Mouse (Mus musculus) midbrain, embryonic 10.5 days (tissue): Measurements from ENCODE around the gene 1700029P11Rik. TPM values are rescaled to one million over a fixed set of nuclear protein-coding genes. Genes with fewer than 3 reads are reported as not detected.

Source experiments
- DNase-seq: peaks from one replicate; pipeline ENCODE4 v3.0.0-alpha.2; 2017; ENCODE audit warnings: low spot score
- H3K27ac ChIP-seq: fragments of 300-500 bp; sonication (generic); replicated peaks from 2 replicates; pipeline ENCODE4 v1.5.1; 2016; ENCODE audit warnings: mild to moderate bottlenecking
- H3K27me3 ChIP-seq: fragments of 300-500 bp; sonication (generic); 2 replicates; pipeline ENCODE4 v1.6.1; 2016; ENCODE audit warnings: low read depth, mild to moderate bottlenecking; ENCODE audit not compliant: poor library complexity, severe bottlenecking
- H3K36me3 ChIP-seq: fragments of 300-500 bp; sonication (generic); 2 replicates; pipeline ENCODE4 v1.6.1; 2016; ENCODE audit warnings: mild to moderate bottlenecking, moderate library complexity
- H3K4me1 ChIP-seq: fragments of 300-500 bp; sonication (generic); 2 replicates; pipeline ENCODE4 v1.6.1; 2016
- H3K4me3 ChIP-seq: fragments of 300-500 bp; sonication (generic); 2 replicates; pipeline ENCODE4 v1.5.1; 2016; ENCODE audit warnings: mild to moderate bottlenecking, moderate library complexity
- H3K9me3 ChIP-seq: fragments of 300-500 bp; sonication (generic); replicated peaks from 2 replicates; pipeline ENCODE4 v1.6.1; 2016; ENCODE audit warnings: mild to moderate bottlenecking
- WGBS: fragments of 180-500 bp; shearing (Covaris S2); methylation state at CpG from one replicate; pipeline ENCODE4 v1.1.7; 2016; 5-methylcytosine and 5-hydroxymethylcytosine counted together
- polyA plus RNA-seq: library from polyadenylated mRNA; unstranded; fragments of >200 nt; fragmentation: Nextera tagmentation; extraction: Ambion mirVana; gene quantifications from 2 replicates; pipeline ENCODE4 v1.2.1, GENCODE M21; 2016

The 1700029P11Rik gene
- not detected in 2 replicates for polyA plus RNA-seq

DNA sequence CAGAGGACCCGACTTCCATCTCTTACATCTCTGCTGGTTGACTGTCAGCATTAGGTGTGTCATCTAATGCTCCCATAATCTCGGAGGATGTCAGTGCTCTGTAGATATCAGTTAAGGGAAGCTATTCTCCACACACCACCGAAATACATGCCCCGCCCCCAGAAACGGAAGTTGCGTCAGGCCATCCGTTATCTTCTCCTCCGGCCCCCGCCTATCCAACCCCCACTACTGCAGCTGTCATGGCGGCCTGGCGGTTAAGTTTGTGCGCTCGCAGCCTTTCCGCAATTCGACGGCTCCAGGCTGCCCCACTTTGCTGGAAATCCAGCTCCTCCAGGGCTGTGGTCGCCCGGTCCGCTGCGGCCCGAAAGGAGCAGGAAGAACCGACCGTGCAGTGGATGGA lies at the start of gene 1700029P11Rik:
Gene 1700029P11Rik, plus strand, starts transcription at position 220 of the 400 bp plus-strand sequence.
- H3K9me3 ChIP-seq = 0 out of 2 replicates have a peak, but pooled peaks cover 1% of the 10 kb centered on the region
- no peak within 1 kb of the TSS for H3K27ac ChIP-seq
- no peak for DNase-seq
- H3K27me3 ChIP-seq = no peaks in the 10 kb centered on the region
- peaks cover 8% of the 10 kb centered on the region for H3K4me1 ChIP-seq
- 96% methylated on average over 23 of the region's 23 CpGs for WGBS
- no peaks in the 10 kb centered on the region for H3K36me3 ChIP-seq
- no peak within 1 kb of the TSS for H3K4me3 ChIP-seq

DNA sequence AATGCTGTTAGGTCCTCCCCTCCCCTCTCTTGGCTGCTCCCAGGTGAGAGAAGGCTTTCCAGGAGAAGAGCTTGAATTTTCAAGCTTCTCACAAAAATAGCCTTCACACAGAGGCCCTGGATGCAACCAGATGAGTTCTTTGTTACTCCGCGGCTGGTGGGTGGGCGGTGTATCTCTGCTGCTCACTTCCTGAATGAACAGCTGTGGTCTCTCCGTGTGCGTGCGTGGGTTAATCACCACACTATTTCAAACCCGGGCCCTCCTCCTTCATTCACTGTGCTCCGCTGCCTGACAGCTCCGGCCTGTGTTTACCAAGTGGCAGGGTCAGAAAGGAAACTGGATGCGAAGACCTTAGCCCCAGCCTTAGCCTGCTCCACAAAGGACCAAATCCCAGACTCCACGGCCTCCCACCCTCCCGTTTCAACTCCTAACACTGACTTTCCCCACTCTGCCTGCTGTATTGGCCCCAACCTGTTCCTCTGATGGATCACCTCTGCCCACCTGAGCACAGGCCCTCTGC lies 47.3 kb upstream of the 1700029P11Rik start:
- Histone ChIP-seq H3K4me1 (peaks cover 31% of the 10 kb centered on the region), H3K27me3 (peaks cover 13% of the 10 kb centered on the region), H3K4me3 (no peak overlapping the region), H3K9me3 (no peaks in the 10 kb centered on the region), H3K36me3 (no peaks in the 10 kb centered on the region), H3K27ac (peak overlapping the region; percentile 47)
- DNase-seq = no peak
- WGBS = 54% methylated on average over 12 of the region's 12 CpGs

DNA sequence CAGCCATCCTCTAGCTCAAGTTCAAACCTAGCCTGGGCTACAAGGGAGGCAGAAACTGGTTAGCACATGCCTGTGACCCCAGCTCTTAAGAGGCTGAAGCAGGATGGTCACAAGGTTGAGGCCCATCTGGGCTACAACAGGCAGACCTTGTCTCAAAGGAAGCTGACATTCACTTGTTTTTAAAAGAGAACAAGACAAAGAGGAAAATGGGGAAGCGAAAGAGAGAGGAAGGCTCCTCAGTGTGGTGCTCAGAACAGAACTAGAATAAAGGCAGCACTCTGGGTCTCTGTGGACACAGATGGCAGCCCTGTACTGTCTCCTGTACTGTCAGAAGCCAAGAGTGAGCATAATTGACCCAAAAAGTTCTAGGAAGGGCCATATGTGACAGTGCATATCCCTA lies 46.4 kb upstream of the 1700029P11Rik start:
- Histone ChIP-seq H3K27me3 (peaks cover 17% of the 10 kb centered on the region), H3K27ac (no peak overlapping the region), H3K36me3 (no peaks in the 10 kb centered on the region), H3K4me1 (peaks cover 38% of the 10 kb centered on the region), H3K4me3 (no peak overlapping the region), H3K9me3 (no peaks in the 10 kb centered on the region)
- WGBS = 92% methylated on average over 1 of the region's 1 CpGs
- DNase-seq = no peak

DNA sequence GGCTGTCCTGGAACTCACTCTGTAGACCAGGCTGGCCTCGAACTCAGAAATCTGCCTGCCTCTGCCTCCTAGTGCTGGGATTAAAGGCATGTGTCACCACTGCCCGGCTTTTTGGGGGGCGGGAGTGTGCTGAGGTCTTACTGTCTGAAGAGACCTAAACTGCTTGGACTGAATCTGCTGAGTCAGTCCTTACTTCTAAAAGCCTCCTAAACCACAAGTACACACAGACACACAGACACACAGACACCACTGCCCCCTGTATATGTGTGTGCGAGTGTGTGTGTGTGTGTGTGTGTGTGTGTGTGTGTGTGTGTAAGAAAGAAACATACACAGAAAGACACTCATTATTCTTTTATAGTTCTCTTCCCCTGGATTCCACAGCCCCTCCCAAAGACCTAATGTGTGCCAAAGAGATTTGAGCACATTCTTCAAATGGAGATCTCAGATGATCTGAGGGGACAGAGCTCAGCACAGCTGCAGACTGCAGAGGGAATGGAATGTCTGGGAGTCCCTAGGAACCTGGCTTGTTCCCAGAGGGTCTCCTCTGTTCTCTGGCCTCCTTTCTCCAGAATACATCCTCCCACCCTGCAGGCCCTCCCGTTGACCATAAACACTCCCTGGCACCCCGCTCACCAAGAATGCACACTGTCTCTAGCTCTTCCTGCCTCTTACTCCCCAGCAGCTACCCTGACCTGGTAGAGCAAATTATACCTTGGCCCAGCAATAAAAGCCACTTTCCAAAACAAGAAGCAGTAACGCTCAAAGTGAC lies 44.3 kb upstream of the 1700029P11Rik start:
- Histone ChIP-seq H3K27me3 (peaks cover 17% of the 10 kb centered on the region), H3K9me3 (no peaks in the 10 kb centered on the region), H3K36me3 (no peaks in the 10 kb centered on the region), H3K4me1 (peaks cover 38% of the 10 kb centered on the region), H3K27ac (peak overlapping the region; percentile 76), H3K4me3 (peak overlapping the region; percentile 59)
- no peak for DNase-seq
- 56% methylated on average over 7 of the region's 7 CpGs for WGBS

DNA sequence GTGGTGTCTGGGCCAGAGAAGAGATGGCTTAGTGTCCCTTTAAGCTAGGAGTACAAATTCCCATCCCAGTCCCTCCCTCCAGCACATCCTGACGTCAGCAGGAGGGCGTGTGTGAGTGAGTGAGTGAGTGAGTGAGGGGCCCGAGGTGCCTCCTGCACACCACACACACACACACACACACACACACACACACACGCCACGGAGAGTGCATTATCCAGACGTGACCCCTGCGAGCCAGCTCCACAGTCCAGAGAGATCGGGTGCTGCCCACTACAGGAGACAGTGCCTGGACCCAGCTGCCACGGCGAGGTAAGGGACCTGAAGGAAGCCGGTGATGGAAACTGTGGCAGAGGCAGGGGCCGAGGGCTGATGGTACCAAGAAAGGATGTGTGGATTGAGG lies 43.7 kb upstream of the 1700029P11Rik start, which contains the start of gene Csdc2:
Gene Csdc2, plus strand, starts transcription at position 81 of the 400 bp plus-strand sequence.
- Histone ChIP-seq H3K4me3 (peak within 1 kb of the TSS; percentile 59), H3K27me3 (peaks cover 17% of the 10 kb centered on the region), H3K27ac (peak within 1 kb of the TSS; percentile 76), H3K4me1 (peaks cover 38% of the 10 kb centered on the region), H3K36me3 (no peaks in the 10 kb centered on the region), H3K9me3 (no peaks in the 10 kb centered on the region)
- peak; percentile 58 for DNase-seq
- 1% methylated on average over 12 of the region's 12 CpGs for WGBS

DNA sequence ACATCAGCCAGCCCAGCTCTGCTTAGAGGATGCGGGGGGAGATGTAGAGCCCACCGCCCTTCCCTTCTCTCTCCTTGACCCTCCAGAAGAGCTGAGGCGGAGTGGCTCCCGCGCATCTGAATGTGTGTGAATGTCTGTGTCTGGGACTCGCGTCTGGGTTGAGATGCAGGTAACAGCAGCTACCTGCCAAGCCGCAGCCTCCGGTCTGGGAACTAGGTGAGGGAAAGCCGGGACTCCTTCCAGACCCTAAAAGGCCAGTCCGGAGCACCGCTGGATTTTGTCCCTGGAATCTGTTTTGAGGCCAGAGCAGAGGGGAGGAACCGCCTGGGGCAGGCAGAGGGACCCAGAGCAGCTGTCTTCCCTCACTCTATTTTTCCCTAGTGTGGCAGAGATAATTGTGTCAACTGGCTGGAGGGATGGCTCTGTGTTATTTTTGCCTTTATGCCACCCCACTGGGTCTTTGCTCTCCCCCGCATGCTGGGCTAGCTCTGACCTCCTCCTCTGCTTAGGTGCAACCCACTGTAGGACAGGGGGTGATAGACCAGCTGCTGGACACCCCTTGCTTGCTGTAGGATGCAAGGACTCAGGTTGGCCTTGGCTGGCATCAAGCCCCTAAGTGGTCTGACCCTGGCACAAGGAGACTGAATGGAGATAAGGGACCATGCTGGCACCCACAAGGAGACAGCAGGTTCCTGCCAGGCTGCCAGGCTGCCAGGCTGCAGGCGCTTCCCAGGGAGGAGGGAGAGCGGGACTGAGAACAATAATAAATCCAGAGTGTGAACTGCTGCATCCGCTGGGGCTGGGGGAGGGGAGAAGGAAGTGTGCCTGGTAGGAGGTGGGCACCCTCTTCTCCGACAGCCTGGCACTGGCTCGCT lies 43.0 kb upstream of the 1700029P11Rik start:
- H3K27ac ChIP-seq = peak overlapping the region; percentile 76
- H3K4me1 ChIP-seq = peaks cover 43% of the 10 kb centered on the region
- DNase-seq = no peak
- H3K27me3 ChIP-seq = peaks cover 17% of the 10 kb centered on the region
- no peaks in the 10 kb centered on the region for H3K9me3 ChIP-seq
- peak overlapping the region; percentile 59 for H3K4me3 ChIP-seq
- no peaks in the 10 kb centered on the region for H3K36me3 ChIP-seq
- 17% methylated on average over 19 of the region's 19 CpGs for WGBS

DNA sequence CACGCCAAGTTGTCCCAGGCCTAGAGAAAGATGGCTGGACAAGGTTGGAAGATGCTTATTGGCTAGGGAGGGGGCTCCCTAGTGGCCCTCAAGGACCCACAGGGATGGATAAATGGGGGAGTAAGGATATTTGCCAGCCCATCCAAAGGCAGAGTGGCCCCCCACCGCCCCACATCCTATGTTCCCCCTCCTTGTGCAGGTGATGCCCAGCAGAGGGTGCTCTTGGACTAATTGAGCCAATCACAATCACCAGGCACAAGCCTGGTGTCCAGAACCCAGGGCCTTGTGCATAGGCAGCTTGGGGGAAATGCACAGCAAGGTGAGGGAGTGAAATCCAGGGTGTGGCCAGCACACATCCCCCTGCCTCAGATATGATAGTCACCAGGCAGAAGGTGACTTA lies 42.1 kb upstream of the 1700029P11Rik start:
- H3K27ac ChIP-seq = peak overlapping the region; percentile 76; the same call in 1 of the 2 replicates

DNA sequence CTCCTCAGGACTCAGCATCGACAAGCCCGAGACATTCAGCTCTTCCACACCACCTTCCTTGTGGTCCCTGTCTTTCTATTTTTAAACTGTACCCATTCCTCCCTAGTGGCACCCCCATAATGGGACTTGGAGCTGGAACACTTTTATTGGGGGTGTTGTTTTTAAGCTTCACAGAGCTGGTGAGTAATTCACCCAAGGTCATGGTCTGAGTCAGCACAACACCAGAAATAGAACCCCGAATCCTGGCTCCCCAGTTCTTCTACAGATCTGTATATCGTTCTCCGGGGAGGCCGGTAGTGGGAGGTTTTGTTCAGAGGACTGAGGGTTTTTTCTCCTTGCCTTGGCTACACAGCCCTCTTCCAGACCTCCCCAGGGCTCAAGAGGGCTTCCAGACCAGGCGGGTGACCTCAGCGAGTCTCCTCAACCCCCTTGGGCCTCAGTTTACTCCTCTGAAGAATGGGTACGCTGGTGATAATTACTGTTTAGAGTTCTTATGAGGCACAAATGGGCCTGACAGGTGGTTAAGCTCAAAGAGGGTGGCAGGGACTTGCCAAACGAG lies 41.1 kb upstream of the 1700029P11Rik start:
- H3K36me3 ChIP-seq = no peaks in the 10 kb centered on the region
- peaks cover 17% of the 10 kb centered on the region for H3K27me3 ChIP-seq
- H3K4me3 ChIP-seq = no peak overlapping the region
- WGBS = 90% methylated on average over 10 of the region's 10 CpGs
- peak overlapping the region; percentile 76; the same call in 1 of the 2 replicates for H3K27ac ChIP-seq
- no peak for DNase-seq
- H3K9me3 ChIP-seq = no peaks in the 10 kb centered on the region
- H3K4me1 ChIP-seq = peaks cover 54% of the 10 kb centered on the region

More for the DNA sequence above, 42.1 kb upstream of the 1700029P11Rik start:
- Histone ChIP-seq H3K4me1 (peaks cover 46% of the 10 kb centered on the region), H3K36me3 (no peaks in the 10 kb centered on the region), H3K27me3 (peaks cover 17% of the 10 kb centered on the region), H3K4me3 (peak overlapping the region; percentile 59), H3K9me3 (no peaks in the 10 kb centered on the region)
- WGBS = 26% methylated on average over 2 of the region's 2 CpGs
- peak; percentile 55 for DNase-seq

DNA sequence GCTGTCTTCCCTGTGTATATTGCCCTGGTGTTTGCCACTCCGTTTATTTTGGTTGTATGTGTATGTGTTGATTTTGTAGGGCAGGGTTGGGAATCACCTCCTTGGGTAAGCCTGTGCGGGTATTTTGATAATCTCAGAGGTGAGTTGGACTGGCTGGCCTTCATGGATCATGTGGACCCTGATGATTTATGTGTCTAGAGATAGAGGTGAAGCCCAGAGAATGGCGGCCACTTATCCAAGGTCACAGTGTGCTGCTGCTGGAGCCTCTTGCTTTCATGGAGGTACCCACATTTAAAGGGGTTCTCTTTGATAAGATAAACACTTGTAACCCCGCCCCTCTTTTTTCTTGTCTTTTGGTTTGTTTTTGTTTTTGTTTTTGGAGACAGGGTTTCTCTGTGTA lies 40.6 kb upstream of the 1700029P11Rik start:
- 90% methylated on average over 4 of the region's 4 CpGs for WGBS
- H3K4me3 ChIP-seq = no peak overlapping the region
- peaks cover 17% of the 10 kb centered on the region for H3K27me3 ChIP-seq
- DNase-seq = no peak
- H3K36me3 ChIP-seq = no peaks in the 10 kb centered on the region
- peaks cover 54% of the 10 kb centered on the region for H3K4me1 ChIP-seq
- no peaks in the 10 kb centered on the region for H3K9me3 ChIP-seq
- H3K27ac ChIP-seq = no peak overlapping the region

DNA sequence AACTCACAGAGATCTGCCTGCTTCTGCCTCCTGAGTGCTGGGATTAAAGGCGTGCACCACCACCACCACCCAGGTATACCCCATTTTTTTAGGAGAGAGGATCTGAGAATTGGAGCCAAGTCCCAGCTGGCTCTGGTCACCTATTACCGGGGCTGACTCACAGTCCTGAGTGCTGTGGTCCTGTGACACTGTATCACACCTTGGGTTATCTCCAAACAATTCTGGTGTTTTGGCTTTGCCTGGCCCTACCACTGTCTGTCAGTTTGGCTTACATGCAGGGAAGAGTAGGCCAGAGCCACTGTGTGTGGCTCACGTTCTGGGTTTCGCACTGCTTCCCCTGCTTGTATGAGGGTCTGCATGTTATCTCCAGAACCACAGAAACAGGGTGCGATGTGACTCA lies 40.1 kb upstream of the 1700029P11Rik start:
- no peak for DNase-seq
- H3K36me3 ChIP-seq = no peaks in the 10 kb centered on the region
- H3K27ac ChIP-seq = no peak overlapping the region
- no peaks in the 10 kb centered on the region for H3K9me3 ChIP-seq
- H3K27me3 ChIP-seq = peaks cover 17% of the 10 kb centered on the region
- 91% methylated on average over 5 of the region's 5 CpGs for WGBS
- no peak overlapping the region for H3K4me3 ChIP-seq
- peaks cover 54% of the 10 kb centered on the region for H3K4me1 ChIP-seq

DNA sequence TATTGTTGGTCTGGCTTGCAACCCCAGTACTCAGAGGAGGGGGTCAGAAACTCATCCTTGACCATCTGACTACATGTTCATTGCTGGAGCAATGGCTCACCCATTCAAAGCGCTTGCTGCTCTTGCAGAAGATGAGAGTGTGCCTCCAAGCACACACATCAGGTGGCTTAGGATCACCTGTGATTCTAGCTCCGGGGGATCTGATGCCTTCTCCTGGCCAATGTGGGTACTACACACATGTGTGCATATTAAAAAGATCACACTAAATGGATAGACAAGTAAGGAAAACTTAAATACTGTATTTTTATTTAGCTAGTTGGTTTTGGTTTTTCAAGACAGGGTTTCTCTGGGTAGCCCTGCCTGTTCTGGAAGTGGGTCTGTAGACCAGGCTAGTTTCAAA lies 39.3 kb upstream of the 1700029P11Rik start:
- Histone ChIP-seq H3K27me3 (peaks cover 17% of the 10 kb centered on the region), H3K4me3 (no peak overlapping the region), H3K4me1 (peaks cover 54% of the 10 kb centered on the region), H3K9me3 (no peaks in the 10 kb centered on the region), H3K27ac (no peak overlapping the region), H3K36me3 (no peaks in the 10 kb centered on the region)
- no peak for DNase-seq
- WGBS = 90% methylated on average over 2 of the region's 2 CpGs

DNA sequence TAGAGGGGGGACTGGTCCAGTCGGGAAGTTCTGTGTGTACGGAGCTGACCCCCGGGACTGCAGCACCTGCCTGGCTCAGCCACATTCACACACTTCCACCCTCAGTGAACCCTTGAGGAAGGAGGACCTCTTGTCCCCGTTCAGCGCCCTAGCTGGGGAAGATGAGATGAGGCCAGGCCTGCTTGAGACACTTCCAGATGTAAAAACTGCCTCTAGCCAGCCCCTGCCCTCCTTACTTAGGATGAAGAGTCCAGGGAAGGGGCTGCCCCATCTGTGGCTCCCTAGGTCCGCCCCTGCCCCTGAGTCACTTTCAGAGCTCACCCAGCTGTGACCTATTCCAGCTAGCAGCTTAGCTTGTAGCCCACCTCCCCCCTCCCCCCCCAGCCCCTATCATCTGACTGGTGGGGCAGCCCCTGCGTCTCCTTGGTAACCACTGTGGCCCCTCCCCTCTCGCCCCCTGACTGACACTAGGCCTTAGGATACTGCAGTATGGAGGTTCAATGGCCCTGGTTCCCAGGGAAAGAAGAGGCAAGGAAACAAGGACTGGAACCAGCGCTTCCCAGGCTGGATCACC lies 37.1 kb upstream of the 1700029P11Rik start:
- peaks cover 8% of the 10 kb centered on the region for H3K36me3 ChIP-seq
- peaks cover 1% of the 10 kb centered on the region; the same call in 1 of the 2 replicates for H3K27me3 ChIP-seq
- H3K4me1 ChIP-seq = peaks cover 37% of the 10 kb centered on the region
- 11% methylated on average over 9 of the region's 9 CpGs for WGBS
- peak overlapping the region; percentile 37 for H3K4me3 ChIP-seq
- H3K9me3 ChIP-seq = no peaks in the 10 kb centered on the region
- peak overlapping the region; percentile 86 for H3K27ac ChIP-seq
- DNase-seq = peak; percentile 89
